Mouse (Mus musculus) liver (tissue): ENCODE results near the gene Kif1a.
"Not testable (repeated sequence)": the region's sequence is repeated elsewhere in the genome, so short reads cannot be mapped to it uniquely, and the experiment has no call there.

Experiments
- DNase-seq: peaks from one replicate; pipeline ENCODE4 v3.0.0-alpha.2; 2020; ENCODE audit warnings: mixed read lengths

Gene Kif1a

GRCm38 (mm10) chr1:93015136-93015535, 86.6 kb downstream of the Kif1a start:
- no peak for DNase-seq

GRCm38 (mm10) chr1:93014460-93014859, 87.3 kb downstream of the Kif1a start:
- peak; percentile 79 for DNase-seq

DNA sequence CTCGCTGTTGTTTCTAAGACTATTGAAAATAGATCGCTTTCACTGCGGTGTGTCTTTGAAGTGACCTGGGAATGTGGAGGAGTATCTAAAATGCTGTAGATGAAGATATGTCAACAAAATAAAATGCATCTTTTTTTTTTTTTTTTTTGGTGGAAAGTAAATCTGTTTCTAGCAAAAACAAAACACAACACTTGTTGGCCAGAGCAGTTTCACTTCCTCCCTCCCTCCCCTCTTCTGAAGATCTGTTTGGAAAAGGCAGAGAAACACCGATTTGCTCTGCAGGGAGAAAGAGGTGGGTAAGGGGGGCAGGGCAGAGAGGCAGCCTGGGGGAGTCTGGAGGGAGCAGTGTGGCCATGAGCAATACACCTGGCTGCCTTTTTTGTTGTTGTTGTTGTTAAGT, 88.4 kb downstream of the Kif1a start:
- DNase-seq: no peak

GRCm38 (mm10) chr1:93012103-93012585, 89.6 kb downstream of the Kif1a start:
- DNase-seq: no peak

- DNase-seq: peak; percentile 29
These were observed 91.0 kb downstream of the Kif1a start for GRCm38 (mm10) chr1:93010731-93011130.

GRCm38 (mm10) chr1:93009196-93009595, 92.6 kb downstream of the Kif1a start:
- no peak for DNase-seq

- no peak for DNase-seq
These were observed 95.7 kb downstream of the Kif1a start, which contains the start of gene Aqp12 for GRCm38 (mm10) chr1:93006061-93006460. Gene Aqp12, plus strand, starts transcription at chr1:93006334.

- DNase-seq: no peak
These were observed 108.9 kb downstream of the Kif1a start for GRCm38 (mm10) chr1:92992880-92993279.

DNA sequence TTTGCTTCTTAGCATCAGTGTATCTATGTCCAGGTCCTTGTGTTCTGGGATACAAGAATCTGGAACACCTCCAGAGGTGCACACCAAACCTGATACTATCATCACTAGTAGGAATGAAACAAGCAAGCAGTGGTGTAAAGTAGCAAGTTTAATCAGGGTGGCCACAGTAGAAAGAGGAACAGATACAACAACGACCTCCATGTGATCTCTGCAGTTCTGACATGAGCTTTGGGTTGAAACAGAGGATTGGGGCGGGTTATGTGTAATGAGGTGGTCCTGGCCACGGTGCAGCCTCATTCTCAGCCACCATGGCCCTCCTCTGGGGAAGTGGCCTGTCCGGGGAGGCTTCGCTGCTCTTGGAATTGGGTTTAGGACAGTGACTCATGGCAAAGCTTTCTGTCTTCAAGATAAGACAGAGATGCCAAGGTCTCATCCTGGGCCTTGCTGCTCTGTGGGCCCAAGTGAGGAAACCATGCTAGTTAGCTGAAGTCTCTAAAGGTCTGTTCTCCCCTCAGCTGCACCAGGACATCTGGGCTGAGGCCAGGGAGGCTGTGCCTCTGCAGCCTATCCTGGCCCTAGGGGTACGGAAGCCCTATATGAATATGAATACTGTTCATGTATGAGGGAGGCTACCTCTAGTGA, 109.4 kb downstream of the Kif1a start:
- DNase-seq: no peak

DNA sequence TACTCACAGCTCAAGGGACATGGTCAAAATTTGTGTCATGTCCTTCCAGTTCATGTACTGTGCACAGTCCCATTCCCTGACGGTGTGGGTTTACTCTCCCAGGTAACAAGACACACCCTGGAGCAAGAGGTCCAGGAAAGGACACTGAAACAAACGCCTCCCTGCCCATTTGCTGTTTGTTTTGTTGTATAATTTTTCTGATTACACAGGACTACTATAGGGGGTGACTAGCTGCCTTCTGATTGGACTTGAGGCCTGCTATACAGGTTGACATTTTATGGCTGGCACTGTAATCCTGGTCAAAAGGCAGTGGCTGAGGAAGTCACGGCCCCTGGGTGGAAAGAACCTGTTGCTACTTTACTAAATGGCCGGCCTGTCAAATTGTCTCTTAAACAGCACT, 111.9 kb downstream of the Kif1a start:
- DNase-seq: no peak

DNA sequence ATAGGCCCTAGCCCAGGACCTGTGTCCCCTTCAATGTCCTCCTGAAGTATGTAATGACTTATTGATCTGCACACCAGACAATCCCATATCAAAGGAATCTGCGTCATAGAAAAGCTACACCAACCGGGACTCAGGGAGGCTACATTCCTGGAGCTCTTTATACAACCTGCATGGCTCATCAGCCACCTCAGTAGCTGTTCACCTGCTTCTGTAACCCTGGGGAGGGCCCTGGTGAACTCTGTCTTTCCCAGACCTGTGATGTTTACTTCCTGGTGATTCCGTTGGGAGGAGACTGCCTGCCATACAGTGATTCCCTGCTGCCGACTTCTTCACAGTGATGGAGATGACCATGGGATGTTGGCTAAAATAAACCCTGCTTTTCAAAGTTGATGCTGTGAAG, 112.9 kb downstream of the Kif1a start:
- DNase-seq: no peak

- DNase-seq: no peak
These were observed 116.8 kb downstream of the Kif1a start for GRCm38 (mm10) chr1:92984999-92985398.

DNA sequence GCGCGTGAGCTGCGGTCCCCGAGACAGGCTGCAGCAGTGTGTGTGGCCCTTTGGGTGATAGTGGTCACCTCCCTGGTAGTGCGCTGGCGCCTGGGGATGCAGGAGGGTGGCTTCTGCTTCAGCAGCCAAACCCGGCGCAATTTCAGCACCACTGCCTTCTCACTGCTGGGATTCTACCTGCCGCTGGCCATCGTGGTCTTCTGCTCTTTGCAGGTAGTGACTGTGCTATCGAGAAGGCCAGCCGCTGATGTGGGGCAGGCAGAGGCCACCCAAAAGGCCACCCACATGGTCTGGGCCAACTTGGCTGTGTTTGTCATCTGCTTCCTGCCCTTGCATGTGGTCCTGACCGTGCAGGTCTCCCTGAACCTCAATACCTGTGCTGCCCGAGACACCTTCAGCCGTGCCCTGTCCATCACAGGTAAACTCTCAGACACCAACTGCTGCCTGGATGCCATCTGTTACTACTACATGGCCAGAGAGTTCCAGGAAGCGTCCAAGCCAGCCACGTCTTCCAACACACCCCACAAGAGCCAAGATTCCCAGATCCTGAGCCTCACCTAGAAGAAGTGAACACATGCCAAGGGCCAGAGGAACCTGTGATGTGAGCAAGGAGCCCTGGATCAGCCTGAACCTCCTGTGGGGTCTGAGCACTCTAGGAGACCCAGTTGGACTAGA, 118.7 kb downstream of the Kif1a start:
- no peak for DNase-seq

DNA sequence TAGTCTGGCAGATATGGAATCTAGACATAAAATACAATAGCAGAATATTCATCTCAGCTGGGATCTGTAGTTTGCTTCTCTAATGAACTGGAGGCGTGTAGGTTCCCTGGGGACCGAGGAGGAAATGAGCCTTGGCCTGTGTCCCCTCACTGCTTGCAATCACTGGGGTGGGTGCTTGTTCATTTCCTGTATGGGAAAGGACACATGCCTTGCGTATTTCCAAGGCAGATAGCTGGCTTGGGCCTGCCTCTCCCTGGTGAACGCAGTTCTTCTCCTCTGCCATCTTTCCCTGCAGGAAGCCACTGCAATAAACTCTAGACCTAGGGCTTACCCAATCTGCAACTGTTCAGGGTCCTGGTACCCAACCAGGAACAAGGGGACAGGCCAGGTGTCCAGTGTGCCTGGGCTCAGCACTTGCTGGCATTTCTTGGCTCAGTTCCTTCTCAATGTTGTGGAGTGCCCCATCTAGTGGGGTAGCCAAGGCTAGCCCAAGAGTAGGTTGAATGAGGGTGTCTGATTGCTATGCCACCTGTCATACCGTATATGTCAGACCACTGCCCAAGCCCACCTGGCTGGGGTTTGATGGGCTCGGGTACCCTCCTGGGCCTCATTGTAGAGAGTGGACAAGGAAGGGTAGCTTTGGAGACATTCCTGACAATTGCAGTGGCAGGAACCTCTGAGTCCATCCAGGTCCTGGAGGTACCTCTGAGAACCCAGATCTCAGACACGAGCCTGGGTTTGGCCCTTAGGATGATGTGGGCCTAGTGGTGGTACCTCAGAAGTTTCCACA, 120.5 kb downstream of the Kif1a start:
- DNase-seq: no peak

DNA sequence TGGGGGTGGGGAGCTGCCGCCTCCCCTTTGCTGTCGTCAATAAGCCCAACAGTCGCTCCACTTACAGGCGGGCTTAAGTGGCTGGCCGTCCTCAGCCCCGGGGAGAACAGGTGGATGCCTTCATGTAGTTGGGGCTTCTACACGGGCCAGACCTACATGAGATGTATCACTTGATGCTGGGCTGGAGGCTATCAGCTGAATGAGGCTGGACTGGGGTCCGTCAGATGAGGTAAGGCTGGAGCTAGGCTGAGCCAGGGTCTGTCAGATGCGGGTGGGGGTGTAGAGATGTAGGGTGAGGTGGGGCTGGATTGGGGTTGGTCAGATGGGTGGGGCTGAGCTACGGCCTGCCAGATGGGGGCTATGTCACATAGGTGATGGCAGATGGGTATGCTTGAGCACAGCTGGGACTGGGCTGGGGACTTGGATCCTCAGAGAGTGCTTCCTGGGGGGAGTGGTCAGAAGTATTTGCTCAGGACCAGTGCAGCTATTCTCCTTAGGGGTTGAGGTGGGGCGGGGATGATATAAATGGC, 122.6 kb downstream of the Kif1a start:
- no peak for DNase-seq

- no peak for DNase-seq
These were observed 123.1 kb downstream of the Kif1a start for GRCm38 (mm10) chr1:92978645-92979044.

- DNase-seq: no peak
These were observed 125.6 kb downstream of the Kif1a start for GRCm38 (mm10) chr1:92976141-92976566.

GRCm38 (mm10) chr1:92972854-92973253, 128.9 kb downstream of the Kif1a start:
- peak; percentile 57 for DNase-seq

- no peak for DNase-seq
These were observed 129.6 kb downstream of the Kif1a start for GRCm38 (mm10) chr1:92971879-92972795.

DNA sequence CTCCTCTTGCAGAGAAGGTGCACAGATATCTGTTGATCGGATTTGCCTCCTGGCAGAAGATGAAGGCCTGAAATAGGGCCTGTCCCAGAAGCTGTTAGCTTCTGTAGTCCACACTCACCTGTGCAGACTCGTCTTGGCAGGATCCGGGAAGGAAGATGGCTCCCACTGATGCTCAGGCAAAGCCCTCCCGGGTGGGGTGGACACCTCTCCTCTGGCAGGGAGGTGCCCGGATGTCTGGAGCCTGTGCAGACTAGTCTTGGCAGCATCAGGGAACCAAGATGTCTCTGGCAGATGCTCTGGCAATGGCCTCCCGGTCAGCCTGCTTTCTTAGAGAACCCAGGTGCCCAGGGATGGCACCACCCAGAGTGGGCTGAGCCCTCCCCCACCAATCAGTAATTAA, 131.0 kb downstream of the Kif1a start:
- DNase-seq: not testable (repeated sequence)
